Comparison of ENCODE assay signal across 19 mouse cellular contexts in genomic region chr19:24535161-24535560, GRCm38 (mm10). TPM values are rescaled to one million over a fixed set of nuclear protein-coding genes. Genes with fewer than 3 reads are reported as not detected.
DNase-seq lines count a peak whose midpoint lies in the region; ATAC-seq and TF ChIP-seq lines count a peak whose summit lies in the region.
"Had no signal": no experiment of that assay in that cellular context is flagged by ENCODE, and none has a peak within 500 bp of the region (broad histone marks: within the 10 kb centered on the region; RNA-seq: fewer than 3 reads in every experiment).

No protein-coding gene starts in this region.

- no peaks in the 10 kb centered on the region for H3K9me3 ChIP-seq in heart, embryonic 15.5 days (replicated peaks)
- no peaks in the 10 kb centered on the region for H3K9me3 ChIP-seq in intestine, embryonic 16.5 days (ENCODE audit: control insufficient read depth, low read length)
- no peaks in the 10 kb centered on the region for H3K9me3 ChIP-seq in liver, postnatal 0 days (ENCODE audit: low read length)
- H3K9me3 ChIP-seq: embryonic facial prominence, embryonic 10.5 days; hindbrain, embryonic 15.5 days; limb, embryonic 12.5 days had no signal

- TF ChIP-seq CTCF in cerebellum, adult 2 months (IDR thresholded peaks at IDR 0.05; ENCODE audit: borderline replicate concordance, insufficient read depth, low read depth, low read length): no peak
- TF ChIP-seq CTCF in liver, postnatal 0 days (IDR thresholded peaks at IDR 0.05; ENCODE audit: low read depth): no peak

- H3K4me3 ChIP-seq in cerebellum, adult 2 months (replicated peaks; ENCODE audit: insufficient read depth, low read depth, low read length): no peak overlapping the region
- H3K4me3 ChIP-seq in heart, embryonic 15.5 days: no peak overlapping the region
- no peak overlapping the region for H3K4me3 ChIP-seq in intestine, embryonic 16.5 days (ENCODE audit: low read length)
- no peak overlapping the region; the same call in 1 of the 2 replicates for H3K4me3 ChIP-seq in liver, postnatal 0 days (ENCODE audit: low read depth, low read length)
- H3K4me3 ChIP-seq: embryonic facial prominence, embryonic 10.5 days; gastrocnemius, adult 2 months; hindbrain, embryonic 15.5 days; limb, embryonic 12.5 days; myocyte had no signal

- DNase-seq in cerebellum, adult 2 months: no peak
- DNase-seq in cerebellum, postnatal 14 days: no peak
- DNase-seq in heart, adult 18-20 months: no peak
- DNase-seq in liver, postnatal 0 days: no peak
- no peak for DNase-seq in cerebellum, adult 9-10 months
- DNase-seq: adrenal gland, adult 2 months; cerebellum, adult 11 months; gastrocnemius, adult 2 months; kidney, adult 2 months; kidney, postnatal 36 days; midbrain, embryonic 14.5 days had no signal

- no peaks in the 10 kb centered on the region for H3K36me3 ChIP-seq in heart, embryonic 15.5 days
- no peaks in the 10 kb centered on the region for H3K36me3 ChIP-seq in intestine, embryonic 16.5 days (ENCODE audit: control insufficient read depth, insufficient read depth, low read length)
- no peaks in the 10 kb centered on the region; the same call in 1 of the 2 replicates for H3K36me3 ChIP-seq in liver, postnatal 0 days (replicated peaks; ENCODE audit: insufficient read depth, low read length)
- H3K36me3 ChIP-seq: embryonic facial prominence, embryonic 10.5 days; hindbrain, embryonic 15.5 days; limb, embryonic 12.5 days had no signal

- TF ChIP-seq EP300 in liver, postnatal 0 days (IDR thresholded peaks at IDR 0.05; ENCODE audit: low read depth): no peak

- ATAC-seq in heart, embryonic 15.5 days (replicated peaks; ENCODE audit: insufficient number of reproducible peaks, insufficient read depth, low FRiP score, low read depth): no peak
- ATAC-seq in intestine, embryonic 16.5 days: peak; percentile 30; the same call in 1 of the 2 replicates
- peak; percentile 76 for ATAC-seq in liver, postnatal 0 days
- no peak for ATAC-seq in activated CD4-positive, CD25-positive, alpha-beta regulatory T cell, adult 4 months
- ATAC-seq: CD4-positive, CD25-positive, alpha-beta regulatory T cell, adult 4 months had no signal

- H3K27ac ChIP-seq in cerebellum, adult 2 months (ENCODE audit: insufficient read depth, low read length): peak overlapping the region; percentile 86
- H3K27ac ChIP-seq in heart, embryonic 15.5 days: no peak overlapping the region
- H3K27ac ChIP-seq in intestine, embryonic 16.5 days (ENCODE audit: low read length): peak overlapping the region; percentile 16; the same call in 1 of the 2 replicates
- peak overlapping the region; percentile 87 for H3K27ac ChIP-seq in liver, postnatal 0 days (ENCODE audit: low read depth)
- H3K27ac ChIP-seq: embryonic facial prominence, embryonic 10.5 days; gastrocnemius, adult 2 months; hindbrain, embryonic 15.5 days; limb, embryonic 12.5 days had no signal

- peaks cover 23% of the 10 kb centered on the region; the same call in 1 of the 2 replicates for H3K4me1 ChIP-seq in cerebellum, adult 2 months (ENCODE audit: control insufficient read depth, insufficient read depth, low read length)
- peaks cover 10% of the 10 kb centered on the region; the same call in 1 of the 2 replicates for H3K4me1 ChIP-seq in heart, embryonic 15.5 days (replicated peaks)
- H3K4me1 ChIP-seq in intestine, embryonic 16.5 days (ENCODE audit: control insufficient read depth, insufficient read depth, low read length): peaks cover 7% of the 10 kb centered on the region
- peaks cover 10% of the 10 kb centered on the region for H3K4me1 ChIP-seq in liver, postnatal 0 days (ENCODE audit: insufficient read depth)
- H3K4me1 ChIP-seq: hindbrain, embryonic 15.5 days; limb, embryonic 12.5 days had no signal

- no peaks in the 10 kb centered on the region for H3K27me3 ChIP-seq in cerebellum, adult 2 months (ENCODE audit: control insufficient read depth, insufficient read depth, low read length)
- H3K27me3 ChIP-seq in heart, embryonic 15.5 days: no peaks in the 10 kb centered on the region
- no peaks in the 10 kb centered on the region for H3K27me3 ChIP-seq in intestine, embryonic 16.5 days (replicated peaks; ENCODE audit: control insufficient read depth, insufficient read depth, low read length)
- H3K27me3 ChIP-seq in liver, postnatal 0 days (ENCODE audit: insufficient read depth, low read length): no peaks in the 10 kb centered on the region
- H3K27me3 ChIP-seq: hindbrain, embryonic 15.5 days; limb, embryonic 12.5 days had no signal

- no peak overlapping the region for H3K9ac ChIP-seq in heart, embryonic 15.5 days
- H3K9ac ChIP-seq in intestine, embryonic 16.5 days (ENCODE audit: low read depth, low read length): no peak overlapping the region
- peak overlapping the region; percentile 43; the same call in 1 of the 2 replicates for H3K9ac ChIP-seq in liver, postnatal 0 days (replicated peaks)
- H3K9ac ChIP-seq: hindbrain, embryonic 15.5 days; limb, embryonic 12.5 days had no signal

- TF ChIP-seq POLR2A in cerebellum, adult 2 months (IDR thresholded peaks at IDR 0.05; ENCODE audit: borderline replicate concordance, insufficient read depth, low read length): no peak

- WGBS in cerebellum, adult 2 months: 52% methylated on average over 6 of the region's 6 CpGs
- 78% methylated on average over 6 of the region's 6 CpGs for WGBS in heart, embryonic 15.5 days
- WGBS in intestine, embryonic 16.5 days: 74% methylated on average over 6 of the region's 6 CpGs
- 65% methylated on average over 6 of the region's 6 CpGs for WGBS in liver, postnatal 0 days (ENCODE audit: insufficient replicate concordance)

- 0 out of 2 replicates have a peak overlapping the region, but pooled peaks have one; percentile 15 for H3K4me2 ChIP-seq in heart, embryonic 15.5 days
- H3K4me2 ChIP-seq in intestine, embryonic 16.5 days (ENCODE audit: low read depth, low read length): no peak overlapping the region
- peak overlapping the region; percentile 59 for H3K4me2 ChIP-seq in liver, postnatal 0 days (ENCODE audit: low read depth, low read length)
- H3K4me2 ChIP-seq: hindbrain, embryonic 15.5 days; limb, embryonic 12.5 days had no signal

RNA-seq across cellular contexts. Expression of gene Pip5k1b, which starts 20.5 kb away (rescaled TPM):
- polyA plus RNA-seq in cerebellum, adult 2 months (2012; rRNA removed): 36.3 and 41.9 TPM in 2 replicates
- polyA plus RNA-seq in heart, embryonic 15.5 days (2015; fragmentation: Nextera tagmentation; extraction: Ambion mirVana): 7.5 and 9.3 TPM in 2 replicates
- total RNA-seq in heart, adult 18-20 months (2021): 10 to 100 TPM; 20.3 to 21.3 TPM
- 22.1 and 26.1 TPM in 2 replicates for polyA plus RNA-seq in intestine, embryonic 16.5 days (2015; fragmentation: Nextera tagmentation; extraction: Ambion mirVana)
- 3.0 and 4.4 TPM in 2 replicates for polyA plus RNA-seq in liver, postnatal 0 days (2015; fragmentation: Nextera tagmentation; extraction: Ambion mirVana)
- polyA plus RNA-seq in activated CD4-positive, CD25-positive, alpha-beta regulatory T cell, adult 4 months (2017; shearing (Covaris generic)): 1 to 10 TPM; 5.7 to 6.2 TPM

RNA-seq across cellular contexts. Expression of gene Fam122a, which starts 58.0 kb away (rescaled TPM):
- polyA plus RNA-seq in cerebellum, adult 2 months (2012; rRNA removed): 25.1 and 27.2 TPM in 2 replicates
- polyA plus RNA-seq in heart, embryonic 15.5 days (2015; fragmentation: Nextera tagmentation; extraction: Ambion mirVana): 43.2 and 45.5 TPM in 2 replicates
- total RNA-seq in heart, adult 18-20 months (2021): 10 to 100 TPM; 26.3 to 27.6 TPM
- 35.2 and 37.5 TPM in 2 replicates for polyA plus RNA-seq in intestine, embryonic 16.5 days (2015; fragmentation: Nextera tagmentation; extraction: Ambion mirVana)
- 28.6 and 30.6 TPM in 2 replicates for polyA plus RNA-seq in liver, postnatal 0 days (2015; fragmentation: Nextera tagmentation; extraction: Ambion mirVana)
- polyA plus RNA-seq in activated CD4-positive, CD25-positive, alpha-beta regulatory T cell, adult 4 months (2017; shearing (Covaris generic)): 1 to 10 TPM; 2.5 to 4.1 TPM

Comparison
In these comparisons a context has a peak if more than half of its experiments do, and no peak if none do; other contexts are left out.
1. ATAC-seq: peak in intestine, embryonic 16.5 days (single experiment) and liver, postnatal 0 days (single experiment); none in heart, embryonic 15.5 days (single experiment) and activated CD4-positive, CD25-positive, alpha-beta regulatory T cell, adult 4 months (single experiment).